Mouse (Mus musculus): ENCODE measurements at regions not wholly inside any gene's neighbourhood (a gene's known extent, or its start where the extent isn't known, plus 50 kb on each side); places are given as distances from the start of the nearest gene placed in this dataset.

DNA sequence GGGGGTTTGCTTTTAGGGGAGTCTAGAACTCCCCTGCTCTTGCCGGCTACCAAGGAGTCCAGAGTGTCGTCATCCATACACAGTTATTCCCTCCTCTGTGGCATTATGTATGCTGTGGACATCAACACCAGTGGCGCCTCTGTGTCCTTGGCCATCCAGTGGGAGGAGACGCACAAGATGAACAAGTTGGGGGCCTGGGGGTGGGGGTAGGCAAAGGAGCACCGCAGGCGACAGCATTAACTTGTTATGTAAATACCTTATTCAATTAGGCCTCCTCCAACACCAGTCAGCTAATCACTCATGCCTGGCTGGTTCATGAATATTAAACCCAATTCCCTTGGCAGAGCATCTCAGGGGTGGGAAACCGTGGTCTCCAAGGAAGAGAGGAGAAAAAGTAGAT lies 250.8 kb downstream of the Tle3 start:
- DNase-seq, result no peak

DNA sequence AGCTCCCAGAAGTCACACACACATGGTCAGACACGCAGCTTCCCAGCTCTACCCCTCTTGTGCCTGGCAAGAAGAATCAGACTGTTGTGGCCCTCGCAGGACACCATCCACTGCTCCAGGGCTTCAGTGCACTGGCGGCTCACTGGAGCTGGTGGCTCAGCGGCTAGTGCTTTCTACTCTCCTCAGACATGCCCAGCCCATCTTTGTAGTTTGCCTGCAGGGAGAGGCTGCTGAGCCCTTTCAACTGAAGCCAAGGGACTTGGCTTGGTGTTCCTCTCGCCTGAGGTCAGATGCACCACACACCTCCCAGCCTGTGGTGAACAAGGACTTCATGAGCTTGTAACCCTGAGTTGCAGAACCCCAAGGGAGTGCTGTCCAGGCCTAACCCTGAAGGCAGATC lies 249.8 kb downstream of the Tle3 start:
- DNase-seq, result no peak

DNA sequence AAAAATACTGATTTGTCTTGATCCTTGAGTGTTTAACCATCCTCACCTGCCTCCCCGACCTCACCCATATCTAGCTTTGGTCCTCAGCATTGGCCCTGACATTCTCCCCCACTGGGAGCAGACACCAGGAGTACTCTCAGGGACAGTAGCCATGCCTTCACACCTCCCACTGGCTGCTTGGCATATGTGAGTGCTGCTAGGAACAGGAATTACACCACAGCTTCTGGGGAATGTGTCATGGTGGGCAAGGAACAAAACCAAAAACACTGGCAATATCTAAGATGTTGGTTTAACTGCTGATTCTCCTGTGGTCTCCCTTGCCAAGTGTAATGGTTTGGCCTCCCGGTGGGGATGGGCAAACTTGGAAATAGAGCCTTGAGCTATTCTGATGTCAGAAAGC lies 248.6 kb downstream of the Tle3 start:
- no peak for DNase-seq

DNA sequence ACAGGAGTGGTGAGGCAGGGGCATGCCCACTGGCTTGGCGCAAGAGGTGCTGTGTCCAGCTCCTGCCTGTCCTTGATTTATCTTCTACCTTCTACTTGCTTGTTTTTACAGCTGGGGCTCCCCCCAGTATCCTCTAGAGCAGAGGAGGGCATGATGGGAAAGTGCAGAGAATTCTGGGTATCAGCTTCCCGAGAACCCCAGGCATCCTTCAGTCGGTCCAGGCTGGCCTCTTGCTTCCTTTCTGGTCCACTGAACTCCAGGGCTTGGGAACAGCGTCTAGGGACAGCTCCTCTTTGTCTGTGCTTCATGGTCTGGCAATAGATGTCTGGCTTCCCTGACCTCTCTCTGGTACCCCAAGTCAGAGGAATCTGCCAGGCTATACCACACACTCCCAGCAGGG lies 247.9 kb downstream of the Tle3 start:
- no peak for DNase-seq

DNA sequence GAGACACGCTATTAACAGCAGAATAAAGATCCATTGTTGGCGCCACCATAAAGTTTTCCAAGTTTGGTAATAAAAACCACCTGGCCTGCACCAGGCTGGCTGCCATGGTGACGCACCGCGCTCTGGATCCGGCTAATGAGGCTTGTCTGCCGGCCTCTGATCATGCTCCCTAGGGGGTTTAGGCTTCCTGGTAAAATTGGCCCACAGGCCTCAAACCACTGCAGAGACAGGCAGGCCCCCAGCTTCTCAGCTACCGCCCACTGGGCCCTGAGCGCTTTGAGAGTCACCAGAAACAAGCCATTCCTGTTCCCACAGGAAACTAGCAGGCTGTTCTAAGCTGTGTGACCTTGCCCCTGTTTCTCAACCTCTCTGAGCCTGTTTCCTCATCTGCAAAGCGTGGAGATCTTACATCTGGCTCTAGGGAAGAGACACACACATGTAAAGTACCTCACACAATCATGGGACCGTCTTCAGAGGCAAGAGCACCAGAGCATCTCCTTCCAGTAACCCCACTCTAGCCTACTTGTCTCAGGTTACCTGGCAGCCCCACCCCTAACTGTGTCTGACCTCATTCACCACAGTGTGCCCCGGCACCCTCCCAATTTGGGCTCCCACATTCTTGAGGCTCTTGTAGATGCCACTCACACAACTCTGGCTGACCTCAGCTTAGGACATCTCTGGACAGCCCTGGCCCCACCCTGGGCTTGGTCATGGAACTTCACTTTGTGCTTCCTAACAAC lies 246.5 kb downstream of the Tle3 start:
- DNase-seq, result peak; percentile 64 to 73

DNA sequence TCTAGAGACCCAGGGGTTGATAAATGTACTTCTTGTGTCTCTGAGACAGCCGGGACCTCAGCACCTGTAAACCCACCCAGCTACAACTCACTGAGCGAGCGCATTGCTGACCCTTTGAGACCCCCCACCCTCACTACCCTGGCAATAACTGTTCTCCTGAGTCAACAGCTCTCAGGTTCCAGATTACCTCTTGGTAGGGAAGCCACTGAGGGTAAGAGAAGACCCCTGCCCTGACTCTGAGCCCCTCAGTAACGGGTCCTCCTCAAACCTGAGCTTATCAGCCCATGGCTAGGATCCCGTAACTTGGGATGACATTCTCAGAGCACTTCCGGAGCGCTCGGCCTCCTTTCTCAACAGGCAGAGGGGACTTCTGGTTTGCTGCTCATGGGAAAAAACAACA lies 245.8 kb downstream of the Tle3 start:
- no peak for DNase-seq

DNA sequence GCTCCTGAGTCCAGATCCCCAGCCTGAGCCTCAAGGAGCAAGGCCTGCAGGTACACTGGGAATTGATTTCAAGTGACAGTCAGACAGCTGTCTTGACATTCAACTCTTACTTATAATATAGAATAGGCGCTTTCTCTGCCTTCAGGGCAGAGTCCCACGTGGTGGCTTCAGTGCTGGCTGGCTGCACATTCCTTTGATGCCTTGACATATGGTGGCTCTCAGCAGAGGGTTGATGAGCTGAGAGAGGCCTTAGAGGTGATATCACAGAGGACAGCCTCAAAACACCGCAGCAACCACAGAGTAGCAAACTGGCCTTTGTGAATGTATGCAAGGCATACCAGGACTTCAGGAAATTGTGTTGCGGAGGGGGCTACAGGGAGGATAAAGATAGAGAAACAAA lies 243.4 kb downstream of the Tle3 start:
- no peak for DNase-seq

DNA sequence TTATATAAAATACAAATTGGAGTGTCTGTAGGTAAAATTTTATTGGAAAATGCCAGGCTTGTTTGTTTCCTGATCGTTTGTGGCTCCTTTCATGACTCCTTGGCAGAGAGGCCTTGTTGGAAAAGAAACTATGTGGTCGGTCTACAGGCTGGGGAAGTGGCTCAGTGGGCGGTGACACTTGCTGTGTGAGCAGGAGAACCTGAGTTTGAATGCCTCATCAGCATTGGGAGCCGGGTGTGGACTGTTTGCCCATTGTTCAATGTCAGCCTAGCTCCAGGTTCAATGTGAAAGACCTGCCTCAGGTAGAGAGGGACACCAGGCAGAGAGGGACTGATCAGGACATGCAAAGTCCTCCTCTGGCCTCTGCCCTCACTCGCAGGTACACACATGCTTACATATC lies 235.4 kb downstream of the Tle3 start:
- no peak for DNase-seq

DNA sequence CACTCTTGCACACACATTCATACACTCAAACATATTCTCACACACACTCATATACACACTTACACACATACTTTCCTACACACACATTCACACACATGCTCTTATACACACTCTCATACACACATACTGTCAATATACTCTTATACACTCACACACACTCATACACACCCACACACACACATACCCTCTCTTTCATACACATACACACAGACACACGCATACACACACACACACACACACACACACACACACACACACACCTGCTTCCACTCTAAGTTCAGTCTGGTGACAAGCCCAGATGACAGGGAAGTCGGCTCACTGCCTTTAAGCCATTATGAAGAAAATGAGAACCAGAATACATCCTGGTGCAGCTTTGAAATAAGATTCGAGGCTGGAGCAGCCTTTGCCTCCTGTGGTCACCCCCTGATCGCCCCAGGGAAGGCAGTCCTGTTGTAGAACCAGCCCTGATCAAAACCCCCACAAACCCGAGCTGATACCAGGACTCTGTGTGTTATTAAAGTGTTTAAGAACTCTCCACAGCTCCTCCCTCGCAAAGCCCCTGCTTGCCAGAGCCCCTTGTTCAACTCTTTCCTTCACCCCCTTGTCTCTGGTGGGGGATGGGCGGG lies 230.3 kb downstream of the Tle3 start:
- no peak for DNase-seq

DNA sequence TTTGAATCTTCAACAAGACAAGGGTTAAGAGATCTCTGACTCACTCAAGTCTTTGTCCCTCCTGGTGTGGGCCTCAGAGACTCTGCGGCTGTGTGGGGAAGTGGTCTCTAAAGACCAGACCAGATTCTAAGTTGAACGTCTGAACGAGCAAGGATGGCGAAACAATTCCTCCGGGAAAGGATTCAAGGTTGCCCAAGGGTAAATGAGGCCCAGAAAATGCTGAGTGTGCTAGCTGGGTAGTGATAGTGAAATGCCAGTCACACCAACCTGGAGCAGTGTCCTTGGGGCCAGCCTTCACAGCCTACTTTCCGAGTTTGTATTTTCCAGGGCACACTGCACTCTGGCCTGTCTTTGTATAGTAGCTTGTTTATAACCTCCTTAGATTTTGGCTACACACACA lies 229.7 kb downstream of the Tle3 start:
- no peak for DNase-seq

DNA sequence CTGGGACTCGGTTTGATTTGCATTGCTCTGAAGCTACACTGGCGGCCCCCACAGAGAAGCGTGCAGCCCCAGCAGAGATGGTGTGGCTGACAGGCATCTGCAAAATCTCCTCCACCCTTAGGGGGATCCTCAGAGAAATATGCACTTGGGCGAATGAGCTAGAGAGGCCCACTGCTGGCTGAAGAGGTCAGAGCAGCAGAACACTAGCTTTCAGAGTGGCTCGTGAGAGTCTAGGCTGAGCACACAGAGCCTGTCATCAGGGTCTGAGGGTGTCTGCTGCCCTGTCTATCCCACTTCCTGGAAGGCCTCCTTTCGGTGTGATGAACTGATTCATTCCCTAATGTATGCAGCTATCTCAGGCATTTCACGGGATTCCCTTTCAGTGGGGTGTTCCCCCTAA lies 225.1 kb downstream of the Tle3 start:
- no peak for DNase-seq

DNA sequence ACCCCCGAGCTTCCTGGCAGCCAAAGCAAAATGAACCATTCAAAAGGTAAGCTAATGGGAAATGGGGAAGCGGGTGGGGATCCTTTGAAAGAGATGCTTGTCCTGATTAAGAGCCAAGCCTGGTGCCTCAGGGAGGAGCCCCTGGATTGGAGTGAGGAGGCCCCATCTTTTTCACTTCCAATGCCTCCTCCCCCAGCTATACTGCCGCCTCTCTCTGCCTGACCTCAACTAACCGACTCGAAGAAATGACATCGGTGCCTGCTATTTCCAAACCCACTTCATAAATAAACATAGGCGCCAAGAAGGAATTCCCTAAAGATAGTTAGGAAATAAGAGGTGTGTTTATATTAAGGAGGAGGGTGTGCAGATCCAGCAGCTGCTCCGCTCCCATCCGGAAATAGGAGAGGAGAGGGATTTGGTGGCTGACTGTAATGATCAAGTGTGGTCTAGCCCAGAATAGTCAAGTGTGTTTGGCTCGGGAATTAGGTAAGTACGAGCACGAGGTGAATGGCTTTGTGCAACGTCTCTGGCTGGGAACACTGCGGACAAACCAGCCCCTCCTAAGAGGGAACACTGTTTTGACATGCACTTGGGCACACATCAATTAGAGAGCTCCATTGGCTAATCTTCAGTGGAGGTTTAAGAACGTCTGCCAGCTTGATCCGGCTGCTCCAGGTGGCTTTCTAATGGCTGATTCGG lies 224.4 kb downstream of the Tle3 start:
- no peak for DNase-seq

DNA sequence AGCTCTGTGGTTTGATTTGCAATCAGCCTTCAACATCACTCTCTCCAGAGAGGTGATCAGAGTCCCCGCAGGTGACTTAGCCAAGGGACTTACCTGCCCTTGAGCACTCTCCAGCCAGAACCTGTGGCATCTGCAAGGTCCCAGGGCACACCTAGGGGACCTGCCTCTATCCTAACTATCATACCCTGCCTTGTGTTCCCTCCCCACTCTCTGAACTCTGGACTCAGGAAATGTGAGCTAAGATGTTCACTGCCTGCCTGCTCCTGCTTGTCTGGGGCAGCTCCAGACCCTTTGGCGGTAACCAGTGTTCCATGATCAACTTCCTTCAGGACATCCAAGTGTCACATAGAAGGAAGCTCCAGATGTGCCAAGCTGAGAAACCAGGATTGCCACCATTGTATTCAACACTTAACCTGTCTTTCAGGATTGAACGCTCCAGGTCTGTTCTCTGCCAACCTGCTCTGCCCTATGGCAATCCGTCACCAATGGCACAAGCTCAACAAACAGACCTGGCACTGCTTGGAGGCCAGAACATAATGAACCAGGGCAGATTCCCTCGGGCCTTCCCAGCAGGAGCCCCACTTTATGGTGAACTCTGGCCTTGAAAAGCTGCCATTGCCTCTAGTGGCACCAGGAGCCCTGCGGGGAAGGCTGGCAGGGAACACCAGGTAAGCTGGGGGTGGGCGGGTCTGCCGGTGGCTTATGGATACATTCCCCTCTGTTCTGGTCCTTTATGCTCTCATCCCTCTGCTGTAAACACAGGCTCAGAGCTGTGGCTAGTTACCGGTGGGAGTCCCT lies 223.2 kb downstream of the Tle3 start:
- DNase-seq, result no peak

DNA sequence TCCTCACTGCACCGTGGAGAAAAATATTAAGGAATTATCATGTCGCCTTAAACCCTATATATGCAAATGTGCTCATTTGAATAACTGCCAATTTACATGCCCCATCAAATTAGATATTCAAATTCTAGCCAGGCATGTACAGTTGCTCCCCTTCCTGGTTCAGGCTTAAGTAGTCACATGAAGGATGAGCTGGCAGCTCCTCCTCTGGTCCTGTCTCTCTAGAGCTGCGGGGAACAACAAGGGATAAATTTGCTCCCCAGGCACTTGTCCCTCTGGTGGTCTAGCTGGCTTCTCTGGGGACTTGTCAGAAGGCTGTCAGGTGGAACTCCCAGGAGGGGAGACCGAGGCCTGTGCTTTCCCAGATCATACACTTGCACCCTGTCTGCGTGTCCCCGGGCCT lies 221.8 kb downstream of the Tle3 start:
- DNase-seq, result no peak

DNA sequence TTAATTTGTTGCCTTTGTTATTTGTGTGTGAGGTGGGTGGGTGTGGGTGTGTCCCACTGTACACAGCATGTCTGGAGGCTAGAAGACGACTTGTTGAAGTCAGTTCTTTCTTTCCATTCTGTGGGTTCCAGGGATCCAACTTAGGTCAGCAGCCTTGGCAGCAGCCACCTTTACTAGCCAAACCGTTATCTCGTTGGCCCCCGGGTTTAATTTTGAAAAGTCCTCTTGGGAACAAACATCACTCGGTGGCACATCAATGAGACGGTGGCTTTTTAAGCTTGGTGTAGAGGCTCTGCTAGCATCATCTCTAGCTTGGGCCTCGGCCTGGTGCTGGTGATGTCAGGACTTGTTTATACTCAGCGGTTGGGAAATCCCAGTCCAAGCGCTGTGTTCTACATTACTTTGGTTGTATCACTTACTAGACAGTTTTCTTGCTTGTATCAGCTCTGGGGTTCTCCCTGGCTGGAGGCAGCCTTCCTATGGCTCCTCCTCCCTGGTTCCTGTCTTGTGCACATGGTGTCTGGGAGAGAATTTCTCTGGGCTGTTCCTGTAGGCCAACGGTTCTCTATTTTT lies 217.6 kb downstream of the Tle3 start:
- DNase-seq, result no peak

DNA sequence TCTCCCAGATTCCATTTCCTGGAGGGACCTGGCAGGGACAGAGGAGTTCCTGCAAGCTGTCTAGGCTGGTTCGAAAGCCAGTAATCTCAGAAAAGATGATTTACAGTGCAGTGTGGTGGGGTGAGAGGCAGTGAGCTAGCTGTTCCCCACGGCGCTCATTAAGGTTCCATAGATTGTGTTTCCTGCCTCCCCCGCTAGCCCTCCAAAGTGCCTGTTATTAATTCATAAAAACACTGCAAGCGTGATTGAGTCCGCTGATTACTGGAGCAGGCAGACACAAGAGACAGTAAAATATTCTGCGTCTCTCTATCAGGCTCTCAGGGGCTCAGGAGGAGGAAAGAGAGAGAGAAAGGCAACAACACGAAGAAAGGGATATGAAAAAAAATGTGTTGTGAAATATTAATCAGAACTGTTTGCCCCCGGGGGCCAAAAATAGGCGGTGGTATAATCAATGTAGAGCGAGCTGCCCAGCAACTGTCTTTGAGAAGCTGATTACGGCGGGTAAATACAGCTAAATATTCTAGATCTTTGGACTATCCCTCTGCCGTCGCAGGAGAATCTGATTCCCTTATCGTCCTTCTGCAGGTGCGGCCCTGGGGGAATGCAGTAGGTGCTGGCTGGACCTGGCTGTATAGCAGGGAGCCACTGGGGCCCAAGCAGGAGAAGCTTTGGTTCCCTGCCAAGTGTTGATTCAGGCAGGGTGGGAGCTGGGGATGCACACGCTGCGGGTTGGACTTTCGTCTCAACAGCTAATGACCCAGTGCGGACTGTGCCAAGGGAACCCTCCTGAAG lies 211.3 kb downstream of the Tle3 start:
- peak; percentile 32 to 63 for DNase-seq

DNA sequence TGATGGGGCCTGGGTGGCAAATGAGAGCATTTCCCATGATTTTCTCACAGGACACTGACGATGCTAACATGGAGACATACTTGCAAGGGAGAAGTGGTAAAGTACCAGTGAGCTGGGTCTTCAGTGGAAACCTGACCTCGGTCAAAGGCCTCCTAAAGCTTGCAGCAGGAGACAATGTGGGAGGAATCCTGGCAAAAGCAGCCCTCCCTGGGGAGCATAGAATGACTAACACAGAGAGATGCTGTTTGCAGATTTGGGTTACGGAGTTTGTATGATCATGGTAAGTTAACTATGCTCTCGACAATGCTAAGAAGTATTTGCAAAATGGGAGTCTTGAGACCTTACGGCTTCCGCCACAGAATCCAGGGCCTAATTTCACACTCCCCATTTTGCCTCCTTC lies 208.9 kb downstream of the Tle3 start:
- DNase-seq, result no peak

DNA sequence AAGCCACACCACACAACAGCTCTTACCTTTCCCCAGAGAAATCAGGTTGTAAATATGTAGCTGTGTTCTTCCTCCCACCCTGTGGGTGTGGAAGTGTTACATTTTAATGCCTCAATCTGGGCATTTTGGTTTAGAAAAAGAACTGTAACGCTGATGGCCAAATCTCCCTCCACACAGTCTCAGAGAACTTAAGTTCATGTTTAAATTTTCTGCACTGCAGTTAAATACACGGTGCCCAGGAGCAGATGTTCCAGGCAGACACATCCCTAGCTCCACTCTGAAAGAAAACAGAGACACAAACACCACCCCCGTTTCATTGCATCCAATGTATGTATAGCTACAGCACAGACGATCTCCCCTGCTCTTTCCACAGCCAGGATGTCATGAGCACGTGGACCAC lies 206.1 kb downstream of the Tle3 start:
- DNase-seq, result no peak

DNA sequence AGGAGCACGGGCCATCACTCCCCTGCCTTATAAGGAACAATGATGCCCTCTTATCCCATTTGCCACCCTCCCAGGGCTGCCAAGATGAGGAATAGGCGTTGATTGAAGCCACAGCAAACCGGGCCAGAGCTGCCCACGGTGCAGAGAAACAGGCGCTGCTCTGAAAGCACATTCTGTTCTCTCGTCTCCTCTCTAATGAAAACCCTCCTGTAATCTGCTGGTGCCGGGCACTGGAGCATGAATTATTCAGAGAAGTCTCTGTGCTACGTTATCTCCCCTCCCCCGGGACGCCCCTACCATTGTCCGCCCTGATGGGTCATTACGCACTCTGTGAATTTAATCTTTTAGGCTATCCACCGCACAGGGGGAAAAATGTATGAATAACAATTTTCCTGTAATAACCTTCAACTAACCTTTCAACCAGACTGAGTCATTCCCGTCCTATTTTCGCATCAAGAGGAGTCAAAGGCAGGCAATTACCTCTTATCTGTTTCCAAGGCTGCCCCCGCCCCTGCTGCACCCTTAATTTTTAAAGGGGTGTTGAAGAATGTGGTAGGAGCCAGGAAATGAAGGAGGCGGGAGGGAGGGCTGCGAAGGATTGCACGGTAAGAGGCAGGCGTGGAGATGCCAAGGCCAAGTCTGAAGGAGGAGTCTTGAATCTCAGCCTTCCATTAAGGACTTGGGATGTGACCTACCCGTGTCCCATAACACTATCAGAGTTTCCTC lies 201.6 kb downstream of the Tle3 start:
- no peak for DNase-seq

DNA sequence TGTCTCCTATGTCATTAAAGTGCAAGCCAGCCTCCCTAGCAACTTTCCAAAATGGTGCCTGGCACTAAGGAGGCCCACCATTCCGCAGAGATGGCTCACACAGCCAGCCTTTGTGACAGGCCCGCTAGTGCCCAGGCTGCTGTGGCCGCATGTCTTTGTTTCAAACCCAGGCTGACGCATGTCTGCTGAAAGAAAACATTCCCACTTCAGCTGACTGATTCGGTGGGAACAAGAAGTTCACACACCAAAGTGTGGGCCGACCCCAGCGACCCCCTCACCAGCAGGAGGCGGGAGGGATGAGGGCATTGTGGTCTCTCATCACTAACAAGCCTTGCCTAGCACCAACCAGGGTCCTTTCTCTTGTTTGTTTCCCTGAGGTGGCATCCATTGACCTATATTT lies 190.9 kb downstream of the Tle3 start:
- no peak for DNase-seq

DNA sequence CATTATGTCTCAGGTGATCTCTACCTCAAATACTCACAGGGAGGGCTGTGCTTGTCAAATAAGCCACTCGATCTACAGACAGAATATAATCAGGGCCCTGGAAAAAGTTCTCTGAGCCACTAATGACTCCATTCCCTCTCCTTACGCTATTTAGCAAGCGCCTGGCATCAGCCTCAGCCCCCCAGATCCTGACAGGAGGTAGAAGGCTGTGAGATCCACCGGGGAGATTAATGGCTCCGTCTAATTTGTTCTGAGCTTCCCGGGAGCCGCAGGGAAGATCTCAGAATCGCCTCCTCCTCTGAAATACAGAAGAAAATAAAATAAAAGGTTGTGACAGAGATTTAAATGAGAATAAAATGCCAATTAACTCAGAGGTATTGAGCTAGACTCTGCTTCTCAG lies 189.4 kb downstream of the Tle3 start:
- no peak for DNase-seq

DNA sequence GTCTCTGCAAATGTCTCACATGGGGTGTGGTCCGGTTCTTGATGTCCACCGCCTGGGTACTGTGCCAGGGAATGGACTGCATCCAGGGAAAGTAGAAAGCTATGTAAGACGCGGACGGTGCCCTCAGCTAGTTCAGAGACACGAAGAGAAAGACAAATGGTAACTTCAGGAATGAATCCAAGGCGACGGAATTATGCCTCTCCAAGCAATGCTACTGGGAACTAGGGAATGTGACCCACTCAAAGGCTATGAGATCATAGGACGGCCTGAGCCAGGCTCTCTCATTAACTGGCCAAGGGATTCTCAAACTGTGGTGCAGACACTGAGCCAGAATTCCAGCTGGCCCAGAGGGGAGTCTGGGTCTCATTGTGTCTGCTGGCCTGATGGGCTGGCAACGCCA lies 186.5 kb downstream of the Tle3 start:
- DNase-seq, result no peak
